Mouse (Mus musculus): ENCODE measurements around the gene Znhit3.

Gene Znhit3

GRCm38 (mm10) chr11:84916053-84916702 is at the start of gene Znhit3:
Gene Znhit3 (minus strand): TSS chr11:84916366.
- CTCF ChIA-PET: no interaction called here

- CTCF ChIA-PET: interaction anchor here (0.7 kb wide), 1 partner anchor 533 kb away, joined by 8 read pairs; no protein-coding TSS in a partner anchor
Observed at GRCm38 (mm10) chr11:84963556-84963955, 47.4 kb upstream of the Znhit3 start.

- CTCF ChIA-PET: no interaction called here
Observed at GRCm38 (mm10) chr11:84962536-84962935, 46.4 kb upstream of the Znhit3 start.

GRCm38 (mm10) chr11:84961571-84961970 is 45.4 kb upstream of the Znhit3 start:
- CTCF ChIA-PET: no interaction called here

- CTCF ChIA-PET: no interaction called here
Observed at GRCm38 (mm10) chr11:84960780-84961179, 44.6 kb upstream of the Znhit3 start.

- CTCF ChIA-PET: no interaction called here
Observed at GRCm38 (mm10) chr11:84960291-84960690, 44.1 kb upstream of the Znhit3 start.

GRCm38 (mm10) chr11:84959701-84960181 is 43.6 kb upstream of the Znhit3 start:
- CTCF ChIA-PET: no interaction called here

- CTCF ChIA-PET: no interaction called here
Observed at GRCm38 (mm10) chr11:84959181-84959580, 43.0 kb upstream of the Znhit3 start.

GRCm38 (mm10) chr11:84958271-84958630 is 42.1 kb upstream of the Znhit3 start:
- CTCF ChIA-PET: no interaction called here

- CTCF ChIA-PET: no interaction called here
Observed at GRCm38 (mm10) chr11:84957591-84958270, 41.6 kb upstream of the Znhit3 start, which contains the start of gene Car4. Gene Car4 (plus strand): TSS chr11:84957786.

GRCm38 (mm10) chr11:84957171-84957570 is 41.0 kb upstream of the Znhit3 start:
- CTCF ChIA-PET: no interaction called here

- CTCF ChIA-PET: interaction anchor here (0.6 kb wide), 1 partner anchor 133 kb away, joined by 4 read pairs; no protein-coding TSS in a partner anchor
Observed at GRCm38 (mm10) chr11:84956400-84956799, 40.2 kb upstream of the Znhit3 start.

- CTCF ChIA-PET: no interaction called here
Observed at GRCm38 (mm10) chr11:84952611-84953010, 36.4 kb upstream of the Znhit3 start.

- CTCF ChIA-PET: no interaction called here
Observed at GRCm38 (mm10) chr11:84948526-84948925, 32.4 kb upstream of the Znhit3 start.

- CTCF ChIA-PET: no interaction called here
Observed at GRCm38 (mm10) chr11:84948114-84948513, 31.9 kb upstream of the Znhit3 start.

GRCm38 (mm10) chr11:84947206-84947605 is 31.0 kb upstream of the Znhit3 start:
- CTCF ChIA-PET: no interaction called here

- CTCF ChIA-PET: no interaction called here
Observed at GRCm38 (mm10) chr11:84945841-84946240, 29.7 kb upstream of the Znhit3 start.

- CTCF ChIA-PET: no interaction called here
Observed at GRCm38 (mm10) chr11:84944639-84945435, 28.7 kb upstream of the Znhit3 start.

GRCm38 (mm10) chr11:84943948-84944347 is 27.8 kb upstream of the Znhit3 start:
- CTCF ChIA-PET: no interaction called here

- CTCF ChIA-PET: no interaction called here
Observed at GRCm38 (mm10) chr11:84940140-84940539, 24.0 kb upstream of the Znhit3 start.

- CTCF ChIA-PET: no interaction called here
Observed at GRCm38 (mm10) chr11:84939508-84940053, 23.4 kb upstream of the Znhit3 start.

GRCm38 (mm10) chr11:84932261-84932660 is 16.1 kb upstream of the Znhit3 start:
- CTCF ChIA-PET: interaction anchor here (0.5 to 0.6 kb wide), 2 partner anchors 73 to 82 kb away, joined by 3 read pairs; no protein-coding TSS in a partner anchor

Measured in spleen, embryonic (tissue).